In the genomic region with DNA sequence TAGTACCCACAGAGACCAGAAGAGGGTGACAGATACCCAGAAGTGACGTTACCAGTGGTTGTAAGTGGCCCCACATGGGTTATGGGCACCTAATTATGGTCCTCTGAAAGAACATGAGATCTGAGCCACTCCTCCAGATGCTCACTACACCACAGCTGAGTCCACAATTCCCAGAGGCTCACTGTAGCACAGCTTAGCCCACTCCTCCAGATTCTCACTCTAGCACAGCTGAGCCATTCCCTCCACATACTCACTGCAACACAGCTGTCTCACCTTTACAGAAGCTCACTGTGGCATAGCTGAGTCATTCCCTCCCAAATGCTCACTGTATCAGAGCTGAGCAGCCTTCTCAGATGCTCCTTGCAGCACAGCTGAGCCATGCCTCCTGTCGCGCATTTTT, we compare ENCODE assay signal across 15 mouse cellular contexts.
A peak's percentile ranks its signal among the peaks of the same experiment; 100 is the strongest.
DNase-seq lines count a peak whose midpoint lies in the region; ATAC-seq and TF ChIP-seq lines count a peak whose summit lies in the region.
"Had no signal": no experiment of that assay in that cellular context is flagged by ENCODE, and none has a peak within 500 bp of the region (broad histone marks: within the 10 kb centered on the region; RNA-seq: fewer than 3 reads in every experiment).

No protein-coding gene starts in this region.

- no peak overlapping the region for H3K4me3 ChIP-seq in midbrain, embryonic 12.5 days
- H3K4me3 ChIP-seq in midbrain, embryonic 16.5 days (ENCODE audit: low read depth, low read length): no peak overlapping the region
- H3K4me3 ChIP-seq in midbrain, embryonic 15.5 days: no peak overlapping the region
- H3K4me3 ChIP-seq: heart, embryonic 13.5 days; hindbrain, embryonic 15.5 days; lung, embryonic 15.5 days had no signal

- H3K4me2 ChIP-seq in midbrain, embryonic 12.5 days (replicated peaks): no peak overlapping the region
- no peak overlapping the region for H3K4me2 ChIP-seq in midbrain, embryonic 16.5 days (ENCODE audit: low read length)
- H3K4me2 ChIP-seq in midbrain, embryonic 15.5 days: no peak overlapping the region
- H3K4me2 ChIP-seq: heart, embryonic 13.5 days; hindbrain, embryonic 15.5 days; liver, embryonic 11.5 days; lung, embryonic 15.5 days had no signal

- no peak overlapping the region for H3K27ac ChIP-seq in midbrain, embryonic 12.5 days (replicated peaks)
- no peak overlapping the region for H3K27ac ChIP-seq in midbrain, embryonic 16.5 days (ENCODE audit: low read length)
- no peak overlapping the region for H3K27ac ChIP-seq in midbrain, embryonic 15.5 days
- H3K27ac ChIP-seq: heart, embryonic 13.5 days; hindbrain, embryonic 15.5 days; lung, embryonic 15.5 days had no signal

- no peak overlapping the region for H3K9ac ChIP-seq in midbrain, embryonic 12.5 days (replicated peaks)
- H3K9ac ChIP-seq in midbrain, embryonic 16.5 days (ENCODE audit: low read depth, low read length): no peak overlapping the region
- no peak overlapping the region for H3K9ac ChIP-seq in midbrain, embryonic 15.5 days
- H3K9ac ChIP-seq: heart, embryonic 13.5 days; hindbrain, embryonic 15.5 days; lung, embryonic 15.5 days had no signal

- H3K36me3 ChIP-seq in midbrain, embryonic 12.5 days: no peaks in the 10 kb centered on the region
- no peaks in the 10 kb centered on the region for H3K36me3 ChIP-seq in midbrain, embryonic 16.5 days (ENCODE audit: control insufficient read depth, insufficient read depth, low read length)
- H3K36me3 ChIP-seq in midbrain, embryonic 15.5 days (replicated peaks): no peaks in the 10 kb centered on the region
- H3K36me3 ChIP-seq: heart, embryonic 13.5 days; hindbrain, embryonic 15.5 days; lung, embryonic 15.5 days had no signal

- no peaks in the 10 kb centered on the region for H3K4me1 ChIP-seq in midbrain, embryonic 12.5 days
- no peaks in the 10 kb centered on the region for H3K4me1 ChIP-seq in midbrain, embryonic 16.5 days (ENCODE audit: control insufficient read depth, insufficient read depth, low read length)
- H3K4me1 ChIP-seq in midbrain, embryonic 15.5 days: no peaks in the 10 kb centered on the region
- H3K4me1 ChIP-seq: heart, embryonic 13.5 days; hindbrain, embryonic 15.5 days; lung, embryonic 15.5 days had no signal

- 79% methylated on average over 3 of the region's 3 CpGs for WGBS in midbrain, embryonic 12.5 days
- 75% methylated on average over 3 of the region's 3 CpGs for WGBS in midbrain, embryonic 16.5 days
- 73% methylated on average over 3 of the region's 3 CpGs for WGBS in midbrain, embryonic 15.5 days

- peak; percentile 79; the same call in 1 of the 2 replicates for ATAC-seq in frontal cortex, adult (ENCODE audit: low TSS enrichment)
- ATAC-seq in midbrain, embryonic 12.5 days (ENCODE audit: low FRiP score, low read depth): peak; percentile 90
- no peak for ATAC-seq in midbrain, embryonic 16.5 days
- ATAC-seq in midbrain, embryonic 15.5 days (replicated peaks): 0 out of 2 replicates have a peak, but pooled peaks have one; percentile 27
- ATAC-seq: CD4-positive, CD25-positive, alpha-beta regulatory T cell, adult 4 months had no signal

- no peak for TF ChIP-seq POLR2A in brain, embryonic 14.5 days (IDR thresholded peaks at IDR 0.05; ENCODE audit: borderline replicate concordance, extremely low read depth, insufficient read depth, insufficient read length, poor library complexity, severe bottlenecking)

- H3K27me3 ChIP-seq in midbrain, embryonic 12.5 days: no peaks in the 10 kb centered on the region
- no peaks in the 10 kb centered on the region for H3K27me3 ChIP-seq in midbrain, embryonic 16.5 days (ENCODE audit: control insufficient read depth, insufficient read depth, low read depth, low read length)
- H3K27me3 ChIP-seq in midbrain, embryonic 15.5 days (replicated peaks): no peaks in the 10 kb centered on the region
- H3K27me3 ChIP-seq: heart, embryonic 13.5 days; hindbrain, embryonic 15.5 days; lung, embryonic 15.5 days had no signal

- DNase-seq in frontal cortex, postnatal 36 days (ENCODE audit: low spot score in 2 of 2): no peak
- DNase-seq in brain, embryonic 14.5 days (ENCODE audit: low read depth): peak; percentile 26
- no peak for DNase-seq in gastrocnemius, adult 8-10 months (ENCODE audit: low spot score in 2 of 2)
- DNase-seq: cerebellum, adult 18-20 months; kidney, adult 8-10 months; thymus, adult 2 months had no signal

- no peak for TF ChIP-seq CTCF in brain, embryonic 14.5 days (IDR thresholded peaks at IDR 0.05; ENCODE audit: borderline replicate concordance, extremely low read depth, insufficient read depth, insufficient read length)

- H3K9me3 ChIP-seq in midbrain, embryonic 12.5 days: no peaks in the 10 kb centered on the region
- no peaks in the 10 kb centered on the region for H3K9me3 ChIP-seq in midbrain, embryonic 16.5 days (replicated peaks; ENCODE audit: control insufficient read depth, low read length, poor library complexity, severe bottlenecking)
- H3K9me3 ChIP-seq in midbrain, embryonic 15.5 days: no peaks in the 10 kb centered on the region
- H3K9me3 ChIP-seq: heart, embryonic 13.5 days; hindbrain, embryonic 15.5 days; lung, embryonic 15.5 days had no signal
